Mouse (Mus musculus): Measurements from ENCODE around the gene Nr4a1.

Gene Nr4a1

DNA sequence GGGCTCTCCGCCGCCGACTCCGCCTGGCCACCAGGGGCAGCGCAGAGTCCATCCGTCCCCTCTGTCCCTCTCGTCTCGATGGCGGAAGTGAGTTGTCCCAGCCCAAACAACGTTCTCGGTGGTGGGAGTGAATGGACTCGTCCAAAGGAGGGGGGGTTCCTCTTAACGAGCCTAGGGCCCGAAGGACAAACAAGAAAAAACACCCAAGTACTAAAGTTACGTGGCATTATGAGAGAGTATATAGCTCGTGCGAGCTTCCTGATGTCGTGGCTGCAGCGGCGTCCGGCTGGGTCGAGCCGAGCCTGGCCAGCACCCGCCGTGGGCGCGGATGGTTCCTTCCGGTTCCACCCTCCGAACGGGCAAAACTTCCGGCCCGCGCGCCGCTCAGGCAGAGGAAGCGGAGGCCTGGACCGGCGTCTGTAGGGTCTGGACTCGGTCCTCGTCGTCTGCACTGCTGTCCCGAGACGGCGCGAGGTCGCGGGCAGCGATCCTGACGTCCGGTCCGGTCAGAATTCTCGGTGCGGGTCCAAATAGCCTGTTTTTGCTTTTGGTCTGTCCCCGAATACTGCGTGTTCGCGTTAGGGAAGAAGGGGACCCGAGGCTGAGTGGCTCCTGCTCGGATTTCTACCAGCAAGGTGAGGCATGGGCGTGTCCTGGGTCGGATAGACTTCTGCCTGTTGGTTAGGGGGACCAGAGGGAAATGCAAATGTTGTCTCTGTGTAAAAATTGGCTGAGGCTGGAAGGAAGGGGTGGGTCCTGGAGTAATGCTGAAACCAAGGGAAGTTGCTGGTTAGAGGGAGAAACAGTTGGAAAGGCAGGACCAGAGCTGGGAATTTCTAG, 30.1 kb downstream of the Nr4a1 start, which contains the start of gene Atg101:
Atg101 (plus strand) TSS at position 362 of the 840 bp plus-strand sequence.
- in situ Hi-C loops (cut with MseI, MboI): loop anchor here in 1 of 2 experiments (5.0 kb wide), 1 partner anchor 42 kb away; no protein-coding TSS in a partner anchor

DNA sequence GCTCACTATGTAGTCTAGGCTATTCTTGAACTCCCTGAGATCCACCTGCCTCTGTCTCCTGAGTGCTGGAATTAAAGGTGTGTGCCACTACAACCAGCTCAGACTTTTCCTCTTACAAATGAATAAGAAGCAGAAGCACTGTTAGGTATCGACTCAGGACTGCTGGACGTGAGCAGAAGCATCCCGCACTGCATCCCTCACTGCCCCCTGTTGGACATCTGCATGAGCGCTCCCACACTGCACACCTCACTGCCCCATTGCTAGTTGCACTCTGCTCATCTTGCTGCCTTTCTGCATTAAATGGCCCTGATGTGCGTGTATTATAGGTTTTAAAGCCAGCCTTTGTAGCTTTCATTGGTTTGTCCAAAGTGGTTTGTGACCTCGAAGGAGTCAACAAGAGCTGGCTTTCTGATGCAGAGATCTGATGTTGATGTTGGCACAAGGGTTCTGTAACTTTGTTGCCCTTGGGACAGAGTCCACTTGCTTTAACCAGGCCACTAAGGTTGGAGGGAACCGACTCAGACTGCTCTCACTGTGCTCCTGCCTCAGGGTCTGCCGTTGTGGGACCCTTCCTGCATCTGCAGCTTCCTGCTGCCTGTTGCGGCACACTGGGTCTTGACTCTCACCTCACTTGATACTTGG, 32.2 kb downstream of the Nr4a1 start:
- in situ Hi-C loops (cut with MseI, MboI): no loop called here

DNA sequence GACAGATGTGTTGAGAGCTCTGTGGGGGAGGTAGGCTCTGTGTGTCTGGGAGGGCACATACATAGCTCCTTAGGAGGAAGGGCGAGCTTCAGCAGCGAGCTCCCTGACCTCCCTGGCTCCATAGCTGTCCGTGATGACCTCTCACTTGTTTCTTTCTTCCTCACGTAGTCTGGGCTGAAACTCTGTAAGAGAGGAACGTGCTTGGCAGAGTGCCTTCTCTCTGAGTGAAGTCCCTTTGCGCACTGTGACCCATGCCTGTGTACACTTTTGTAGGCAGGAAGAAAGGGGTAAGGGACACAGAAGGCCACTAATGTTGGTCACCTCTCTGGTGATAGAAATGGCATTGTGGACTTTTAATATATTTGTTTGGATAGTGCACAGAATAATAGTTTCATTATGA, 33.3 kb downstream of the Nr4a1 start:
- in situ Hi-C loops (cut with MseI, MboI): no loop called here

DNA sequence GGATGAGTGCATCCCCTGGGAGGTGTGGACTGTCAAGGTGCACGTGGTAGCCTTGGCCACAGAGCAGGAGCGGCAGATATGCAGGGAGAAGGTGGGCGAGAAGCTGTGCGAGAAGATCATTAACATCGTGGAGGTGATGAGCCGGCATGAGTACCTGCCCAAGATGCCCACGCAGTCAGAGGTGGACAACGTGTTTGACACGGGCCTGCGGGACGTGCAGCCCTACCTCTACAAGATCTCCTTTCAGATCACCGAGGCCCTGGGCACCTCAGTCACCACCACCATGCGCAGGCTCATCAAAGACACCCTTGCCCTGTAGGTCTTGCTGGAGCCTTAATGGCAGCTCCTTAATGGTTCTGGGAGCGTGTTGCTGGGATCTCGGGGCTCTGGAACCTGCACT, 36.3 kb downstream of the Nr4a1 start:
- in situ Hi-C loops (cut with MseI, MboI): no loop called here

- in situ Hi-C loops (cut with MseI, MboI): no loop called here
Measured at GRCm38 (mm10) chr15:101292012-101292411, 37.9 kb downstream of the Nr4a1 start.

DNA sequence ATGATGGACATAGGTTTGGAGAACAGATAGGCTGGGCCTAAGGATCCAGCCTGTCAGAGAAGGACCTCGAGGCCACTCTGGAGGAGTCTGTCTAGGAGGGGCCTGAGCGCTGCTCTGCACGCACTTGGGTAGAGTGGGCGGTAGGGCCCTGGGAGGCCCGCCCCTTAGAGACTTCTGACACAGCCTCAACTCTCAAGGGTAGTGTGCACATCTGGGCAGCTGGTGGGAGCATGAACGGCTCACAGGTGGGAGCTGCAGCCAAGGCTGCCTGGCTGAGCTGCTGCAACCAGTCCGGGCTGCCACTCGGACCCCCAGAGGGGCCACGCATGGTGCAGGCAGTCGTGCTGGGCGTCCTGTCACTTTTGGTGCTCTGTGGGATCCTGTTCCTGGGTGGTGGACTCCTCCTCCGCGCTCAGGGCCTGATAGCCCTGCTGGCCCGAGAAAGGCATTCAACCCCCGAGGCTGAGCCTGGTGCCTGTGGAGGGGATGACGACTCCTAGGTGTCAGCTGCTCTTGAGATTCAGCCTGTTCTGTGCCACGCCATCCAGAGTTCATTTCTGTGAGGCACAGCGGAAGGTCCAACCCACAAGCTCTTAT, 39.1 kb downstream of the Nr4a1 start, which contains the start of gene 6030408B16Rik:
6030408B16Rik (plus strand) TSS at position 188 of the 597 bp plus-strand sequence.
- in situ Hi-C loops (cut with MseI, MboI): no loop called here

DNA sequence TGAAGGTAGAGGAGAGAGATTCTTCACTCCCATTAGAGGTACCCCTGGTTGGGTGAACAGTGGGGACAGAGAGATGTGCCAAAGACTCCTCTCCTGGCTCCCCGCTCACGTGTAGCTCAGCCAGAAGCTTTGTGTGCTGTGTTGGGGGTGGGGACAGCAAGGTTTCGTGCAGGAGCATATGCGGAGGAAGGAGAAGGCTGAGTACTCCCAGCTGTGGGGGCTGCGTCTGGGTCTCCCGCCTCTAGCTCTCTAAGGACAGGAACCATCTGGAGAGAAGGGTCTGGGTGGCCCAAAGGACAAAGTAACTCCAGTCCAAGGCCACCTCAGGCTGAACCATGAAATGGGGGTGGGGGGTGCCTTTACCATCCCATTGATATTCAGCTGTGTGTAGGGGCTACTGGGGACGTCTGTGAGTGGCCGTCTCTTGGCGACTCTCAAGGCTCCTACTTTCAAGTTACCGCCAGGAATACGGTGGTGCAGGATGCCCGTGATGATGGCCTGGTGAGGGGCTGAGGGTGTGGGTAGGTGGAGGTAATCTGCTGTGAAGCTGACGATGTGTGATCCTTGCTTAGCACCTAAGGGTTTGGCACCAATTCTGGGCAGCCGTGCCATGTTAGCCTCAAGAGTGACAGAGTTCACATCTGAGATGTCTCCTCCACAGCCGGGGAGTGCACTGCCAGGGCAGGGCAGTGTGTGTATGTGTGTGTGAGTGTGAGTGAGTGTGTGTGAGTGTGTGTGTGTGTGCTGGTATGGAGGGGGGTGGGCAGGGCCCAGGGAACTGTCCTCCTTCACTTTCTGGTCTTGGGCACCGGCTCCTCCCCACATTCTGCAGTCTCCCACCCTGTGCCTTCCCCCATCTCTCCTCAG, 40.2 kb downstream of the Nr4a1 start:
- in situ Hi-C loops (cut with MseI, MboI): no loop called here

DNA sequence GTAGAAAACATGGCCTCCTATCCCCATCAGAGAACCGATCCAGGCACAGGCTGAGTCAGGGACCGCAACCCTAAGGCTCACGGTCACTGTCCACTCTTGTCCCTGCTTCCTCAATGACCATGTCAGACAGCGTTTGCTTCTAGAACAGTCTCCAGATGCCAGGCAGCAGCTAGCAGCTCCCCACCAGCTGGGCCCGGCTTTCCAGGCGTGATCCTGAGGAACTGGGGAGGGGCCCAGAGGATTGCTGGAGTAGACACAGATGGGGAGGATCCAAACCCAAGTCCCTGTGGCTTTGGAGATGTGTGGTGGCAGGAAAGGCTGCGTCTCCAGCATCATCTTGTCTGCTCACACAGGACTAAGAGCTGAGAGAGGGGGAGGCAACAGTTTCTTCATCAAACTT, 41.0 kb downstream of the Nr4a1 start:
- in situ Hi-C loops (cut with MseI, MboI): no loop called here

GRCm38 (mm10) chr15:101295616-101296015, 41.5 kb downstream of the Nr4a1 start:
- in situ Hi-C loops (cut with MseI, MboI): no loop called here

DNA sequence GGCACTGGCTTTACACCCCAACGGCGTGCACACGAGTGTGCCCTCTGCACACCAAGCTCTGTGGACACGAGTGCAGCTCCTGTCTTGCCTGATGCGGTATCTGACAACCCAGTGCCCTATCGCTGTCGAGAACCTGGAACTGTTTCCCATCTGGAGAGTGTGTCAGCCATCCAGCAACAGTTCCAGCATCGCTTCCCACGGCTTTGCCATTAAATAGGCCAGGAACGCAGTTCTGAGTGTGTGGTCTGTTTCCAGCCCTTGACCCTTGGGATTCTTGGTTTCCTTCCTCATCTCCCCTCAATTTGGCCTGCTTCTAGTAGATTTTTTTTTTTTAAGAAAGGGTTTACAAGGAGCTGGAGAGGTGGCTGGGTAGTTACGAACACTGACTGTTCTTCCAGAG, 42.0 kb downstream of the Nr4a1 start:
- in situ Hi-C loops (cut with MseI, MboI): no loop called here

GRCm38 (mm10) chr15:101297988-101298387, 43.9 kb downstream of the Nr4a1 start:
- in situ Hi-C loops (cut with MseI, MboI): no loop called here

DNA sequence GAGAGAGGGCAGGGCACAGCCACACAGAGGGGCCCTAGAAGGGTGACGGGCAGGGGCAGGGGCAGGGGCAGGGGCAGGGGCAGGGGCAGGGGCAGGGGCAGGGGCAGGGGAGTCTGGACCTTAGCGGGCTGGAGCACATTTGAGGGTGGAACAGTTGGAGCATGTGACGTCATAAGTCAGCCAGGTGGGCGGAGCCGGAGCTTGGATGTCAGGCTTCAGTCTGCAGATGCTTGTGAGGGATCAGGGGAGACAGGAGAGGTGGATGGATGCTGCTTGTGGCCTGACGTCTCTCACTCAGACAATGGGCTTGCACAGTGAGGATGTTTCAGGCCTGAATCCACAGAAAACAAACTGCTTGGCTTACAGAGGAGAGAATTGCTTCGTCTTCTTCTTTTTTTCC, 44.5 kb downstream of the Nr4a1 start:
- in situ Hi-C loops (cut with MseI, MboI): no loop called here

- in situ Hi-C loops (cut with MseI, MboI): no loop called here
Measured at GRCm38 (mm10) chr15:101299480-101299960, 45.5 kb downstream of the Nr4a1 start.

GRCm38 (mm10) chr15:101300128-101300527, 46.1 kb downstream of the Nr4a1 start:
- in situ Hi-C loops (cut with MseI, MboI): no loop called here

DNA sequence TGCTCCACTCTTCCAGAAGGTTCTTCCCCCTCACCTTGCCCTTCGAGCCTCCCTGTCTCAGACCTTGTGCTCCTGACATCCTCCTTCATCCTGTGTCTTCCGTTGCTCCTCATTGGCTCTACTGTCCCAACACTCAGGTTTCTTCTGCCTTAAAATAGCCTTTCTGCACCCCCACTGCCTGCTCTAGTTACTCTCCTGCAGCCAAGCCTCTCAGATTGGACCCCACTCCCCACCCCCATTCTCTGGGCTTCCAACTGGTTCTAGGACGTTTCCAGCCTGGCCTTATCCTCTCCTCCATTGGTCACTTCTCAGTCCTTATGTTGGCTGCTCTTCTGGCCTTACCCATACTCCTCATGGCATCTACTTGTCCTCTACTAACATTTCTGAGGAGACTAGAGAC, 48.1 kb downstream of the Nr4a1 start:
- in situ Hi-C loops (cut with MseI, MboI): no loop called here

DNA sequence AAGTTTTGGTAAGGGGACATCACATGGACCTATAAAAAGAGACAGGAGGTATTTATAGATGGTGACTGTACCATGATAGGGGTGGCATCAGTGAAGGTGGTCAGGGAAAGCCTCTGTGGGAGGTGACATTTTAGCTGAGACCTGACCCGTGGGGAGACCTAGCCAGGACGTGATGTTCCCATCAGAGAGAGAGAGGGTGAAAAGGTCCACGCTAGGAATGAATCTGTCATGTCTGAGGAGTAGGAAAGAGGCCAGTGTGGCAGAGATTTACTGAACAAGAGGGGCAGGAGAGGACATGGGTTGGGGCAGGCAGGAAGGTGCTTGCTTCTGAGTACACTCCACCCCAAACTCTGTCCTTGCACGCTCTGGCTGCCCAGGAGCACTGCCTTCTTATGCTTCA, 49.8 kb downstream of the Nr4a1 start:
- in situ Hi-C loops (cut with MseI, MboI): no loop called here

- in situ Hi-C loops (cut with MseI, MboI): no loop called here
Measured at GRCm38 (mm10) chr15:101306459-101306858, 52.4 kb downstream of the Nr4a1 start.

DNA sequence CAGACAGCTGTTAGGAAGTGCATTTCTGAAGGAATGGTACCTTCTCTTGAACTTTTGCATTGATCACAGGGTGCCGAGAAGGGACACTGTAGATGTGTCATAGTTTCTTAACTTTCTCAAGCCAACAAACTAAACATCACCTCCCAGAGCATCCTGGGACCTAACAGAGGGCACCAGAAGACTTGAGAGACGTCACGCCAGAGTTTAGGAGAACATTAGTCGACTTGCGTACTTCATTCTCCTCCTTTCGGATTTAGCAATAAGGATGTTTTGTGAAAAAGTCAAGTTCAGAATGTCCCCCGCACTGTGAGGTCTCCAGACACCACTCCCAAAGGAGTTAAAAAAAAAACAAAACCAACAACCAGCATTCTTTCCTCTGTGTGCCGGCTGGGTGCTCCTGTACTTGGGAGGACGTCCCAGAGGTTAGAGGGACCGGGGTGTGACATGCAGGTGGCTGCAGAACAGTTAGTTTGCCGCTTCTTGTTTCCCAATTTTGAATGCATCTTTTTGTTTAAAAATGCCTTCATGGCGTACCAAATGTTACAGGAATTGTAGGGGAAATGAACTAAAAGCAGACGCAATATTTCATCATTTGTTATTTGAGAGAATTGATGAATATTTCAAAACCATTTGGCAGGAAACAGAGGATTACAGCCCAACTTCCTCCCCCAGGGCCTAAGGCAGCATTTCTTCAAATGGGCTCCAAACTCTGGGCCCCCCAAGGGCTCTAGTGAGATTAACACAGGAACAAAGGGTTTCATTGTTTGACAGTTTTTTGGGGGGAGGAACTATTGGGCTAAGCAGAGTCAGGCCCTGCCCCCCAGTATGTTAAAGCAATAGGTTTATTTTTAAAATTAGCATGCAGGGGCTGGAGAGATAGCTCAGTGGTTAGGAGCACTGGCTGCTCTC, 54.6 kb downstream of the Nr4a1 start:
- in situ Hi-C loops (cut with MseI, MboI): no loop called here

DNA sequence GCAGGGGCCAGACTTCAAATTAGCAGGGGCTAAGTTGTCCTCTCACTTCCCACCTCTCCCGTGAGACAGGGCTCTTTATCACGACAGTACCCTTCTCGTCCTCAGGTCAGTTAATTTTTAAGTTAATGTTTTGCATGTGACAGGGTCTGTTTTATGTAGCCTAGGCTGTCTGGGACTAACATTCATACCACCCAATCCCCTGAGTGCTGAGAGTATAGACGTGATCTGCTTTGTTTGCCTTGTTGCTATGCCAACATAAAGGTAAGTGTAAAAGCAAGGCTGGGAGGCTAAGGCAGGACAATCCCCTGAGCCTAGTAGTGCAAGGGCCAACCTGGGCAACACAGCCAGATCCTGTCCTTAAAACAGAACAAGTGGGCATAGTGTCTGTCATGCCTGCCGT, 55.4 kb downstream of the Nr4a1 start:
- in situ Hi-C loops (cut with MseI, MboI): no loop called here

DNA sequence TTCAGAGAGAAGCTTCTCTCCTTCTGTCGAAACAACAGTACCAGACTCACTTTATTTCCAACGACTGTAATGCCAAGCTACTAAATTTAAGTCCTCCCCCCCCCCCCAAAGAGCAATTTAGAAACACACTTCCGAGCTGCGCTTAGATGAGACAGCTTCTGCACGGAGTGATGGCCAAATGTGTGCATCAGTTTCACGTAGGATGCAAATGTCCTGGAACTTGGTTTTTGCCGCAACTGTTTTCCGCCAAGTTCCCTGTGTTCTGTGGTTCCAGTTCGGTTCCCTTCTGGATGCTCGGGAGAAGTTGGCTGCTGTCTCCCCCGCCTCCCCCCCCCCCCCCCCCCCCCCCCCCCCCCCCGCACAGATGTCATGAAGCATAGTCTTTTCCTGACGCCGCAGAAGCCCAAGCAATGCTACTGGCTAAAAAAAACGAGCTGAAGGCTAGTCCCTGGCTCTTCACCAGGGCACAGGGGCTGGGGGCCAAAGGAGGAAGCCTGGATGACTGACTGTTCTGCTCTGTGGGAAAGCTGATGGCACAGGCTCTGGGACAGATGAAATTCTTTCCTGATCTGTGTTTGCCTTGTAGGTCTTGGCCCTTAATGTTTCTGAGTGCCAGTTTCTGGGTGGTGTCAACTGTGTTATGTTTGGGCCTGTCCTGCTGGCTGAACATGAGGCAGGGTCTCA, 57.2 kb downstream of the Nr4a1 start:
- in situ Hi-C loops (cut with MseI, MboI): no loop called here
